In the genomic region with DNA sequence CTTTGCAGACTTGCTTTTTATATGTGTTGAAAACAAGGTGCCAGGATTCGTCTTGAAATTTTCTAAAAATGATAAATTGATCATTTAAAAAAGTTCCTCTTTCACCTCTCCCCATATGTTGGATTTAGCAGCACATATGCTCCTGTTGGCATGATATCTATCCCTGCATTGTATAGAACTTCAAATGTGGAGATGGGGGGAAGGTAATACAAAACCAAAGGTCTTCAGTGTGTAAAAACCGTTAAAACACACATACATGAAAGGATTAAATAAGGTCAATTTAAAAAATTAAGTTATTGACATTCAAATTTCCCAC, we compare ENCODE assay signal across 22 mouse cellular contexts.
"Had no signal": no experiment of that assay in that cellular context is flagged by ENCODE, and none has a peak within 500 bp of the region (broad histone marks: within the 10 kb centered on the region; RNA-seq: fewer than 3 reads in every experiment).

No protein-coding gene starts in this region.

- H3K9ac ChIP-seq: kidney, embryonic 15.5 days; limb, embryonic 12.5 days; limb, embryonic 15.5 days; liver, embryonic 14.5 days; liver, postnatal 0 days; lung, embryonic 14.5 days; neural tube, embryonic 13.5 days; stomach, embryonic 15.5 days had no signal

- H3K27me3 ChIP-seq: kidney, embryonic 15.5 days; limb, embryonic 12.5 days; limb, embryonic 15.5 days; megakaryocyte, embryonic 14.5 days; neural tube, embryonic 13.5 days; stomach, embryonic 15.5 days had no signal

- H3K27ac ChIP-seq: kidney, embryonic 15.5 days; limb, embryonic 12.5 days; limb, embryonic 15.5 days; liver, embryonic 14.5 days; macrophage; neural tube, embryonic 13.5 days; stomach, embryonic 15.5 days had no signal

- H3K36me3 ChIP-seq: kidney, embryonic 15.5 days; limb, embryonic 12.5 days; limb, embryonic 15.5 days; neural tube, embryonic 13.5 days; stomach, embryonic 15.5 days had no signal

- H3K4me2 ChIP-seq: kidney, embryonic 15.5 days; limb, embryonic 12.5 days; limb, embryonic 15.5 days; liver, embryonic 11.5 days; lung, embryonic 14.5 days; midbrain, embryonic 11.5 days; neural tube, embryonic 13.5 days; stomach, embryonic 15.5 days had no signal

- H3K9me3 ChIP-seq: kidney, embryonic 15.5 days; limb, embryonic 12.5 days; limb, embryonic 15.5 days; megakaryocyte, embryonic 14.5 days; neural tube, embryonic 13.5 days; stomach, embryonic 15.5 days had no signal

- H3K4me1 ChIP-seq: kidney, embryonic 15.5 days; limb, embryonic 12.5 days; limb, embryonic 15.5 days; megakaryocyte, embryonic 14.5 days; stomach, embryonic 15.5 days had no signal

- ATAC-seq: liver, postnatal 0 days; lung, postnatal 0 days had no signal

- H3K4me3 ChIP-seq: kidney, embryonic 15.5 days; limb, embryonic 12.5 days; limb, embryonic 15.5 days; megakaryocyte, embryonic 14.5 days; myocyte; neural tube, embryonic 13.5 days; stomach, embryonic 15.5 days had no signal

- DNase-seq: kidney, adult 11 months; kidney, adult 8-10 months; kidney, postnatal 10 days; kidney, postnatal 36 days; left cerebral cortex, postnatal 4 days; liver, postnatal 0 days; lung, embryonic 14.5 days; right cerebral cortex, postnatal 25 days; spleen, adult 18-20 months; thymus, postnatal 25 days had no signal
